Mouse (Mus musculus) ES-E14 (cell line): Measurements from ENCODE around the gene Acad10. TPM values are rescaled to one million over a fixed set of nuclear protein-coding genes. Genes with fewer than 3 reads are reported as not detected.

ENCODE experiments used
- DNase-seq: peaks from one replicate; pipeline ENCODE4 v3.0.0-alpha.2; 2013; ENCODE audit warnings: low read depth, low spot score
- H3K27ac ChIP-seq: 2 replicates; pipeline ENCODE4 v1.5.1; 2012; ENCODE audit warnings: low read depth, mild to moderate bottlenecking, low read length, moderate library complexity, mixed read lengths; ENCODE audit not compliant: poor library complexity, insufficient read depth, severe bottlenecking
- H3K36me3 ChIP-seq: 2 replicates; pipeline ENCODE4 v1.6.1; 2012; ENCODE audit warnings: mild to moderate bottlenecking, low read length, moderate library complexity, mixed read lengths; ENCODE audit not compliant: control insufficient read depth, poor library complexity, insufficient read depth, severe bottlenecking
- H3K4me1 ChIP-seq, 2 experiments: fragments of 150-350 bp in 1 of 2; sonication (generic) in 1 of 2; 2 replicates each; pipeline ENCODE4 v1.6.1; 2012; ENCODE audit warnings: low read length in 2 of 2, mild to moderate bottlenecking in 1 of 2, mixed read lengths in 1 of 2; ENCODE audit not compliant: control insufficient read depth in 2 of 2, insufficient read depth in 2 of 2, poor library complexity in 1 of 2
- H3K4me3 ChIP-seq, 2 experiments: fragments of 150-350 bp in 1 of 2; sonication (generic) in 1 of 2; 2 replicates each; pipeline ENCODE4 v1.5.1; 2012; ENCODE audit warnings: low read length in 2 of 2, low read depth in 1 of 2, mild to moderate bottlenecking in 1 of 2, mixed read lengths in 1 of 2; ENCODE audit not compliant: insufficient read depth in 1 of 2, poor library complexity in 1 of 2, severe bottlenecking in 1 of 2
- H3K9ac ChIP-seq: 2 replicates; pipeline ENCODE4 v1.6.1; 2012; ENCODE audit warnings: low read depth, mild to moderate bottlenecking, low read length, mixed read lengths; ENCODE audit not compliant: poor library complexity, insufficient read depth, severe bottlenecking
- H3K9me3 ChIP-seq: fragments of 150-350 bp; sonication (generic); 2 replicates; pipeline ENCODE4 v1.6.1; 2012; ENCODE audit warnings: low read depth, mild to moderate bottlenecking, low read length; ENCODE audit not compliant: control insufficient read depth, insufficient read depth
- CHD2 ChIP-seq: IDR thresholded peaks from 2 replicates; pipeline ENCODE4 v1.6.1; 2014; ENCODE audit warnings: mild to moderate bottlenecking, low read depth, low read length, inconsistent platforms
- HCFC1 ChIP-seq: IDR thresholded peaks from 2 replicates; pipeline ENCODE4 v1.6.1; 2012; ENCODE audit warnings: low read length, inconsistent platforms, borderline replicate concordance; ENCODE audit not compliant: insufficient read depth
- MAFK ChIP-seq: IDR thresholded peaks from 2 replicates; pipeline ENCODE4 v1.6.1; 2014; ENCODE audit warnings: mild to moderate bottlenecking, low read depth, low read length, inconsistent platforms; ENCODE audit not compliant: insufficient read depth
- ZC3H11A ChIP-seq: IDR thresholded peaks from 2 replicates; pipeline ENCODE4 v1.6.1; 2012; ENCODE audit warnings: low read depth, mild to moderate bottlenecking, inconsistent platforms, low read length, borderline replicate concordance
- ZNF384 ChIP-seq: IDR thresholded peaks from 2 replicates; pipeline ENCODE4 v1.6.1; 2012; ENCODE audit warnings: low read depth, low read length, inconsistent platforms
- in situ Hi-C, 2 experiments: fragments of 600-800 bp; cut with MboI; formaldehyde crosslinking; loops; one replicate each; pipeline ENCODE4 v1.15.1; 2025; ENCODE audit warnings: low sequenced_read_pairs in 2 of 2, inconsistent platforms in 1 of 2; ENCODE audit not compliant: unreplicated experiment in 2 of 2
- total RNA-seq: library from RNA; depleted of rRNA; stranded (reverse); fragments of 300-350 nt; gene quantifications from 2 replicates; pipeline ENCODE4 v1.2.3, GENCODE M21; 2012

The Acad10 gene
- total RNA-seq, 1 experiment = 14.0 TPM

DNA sequence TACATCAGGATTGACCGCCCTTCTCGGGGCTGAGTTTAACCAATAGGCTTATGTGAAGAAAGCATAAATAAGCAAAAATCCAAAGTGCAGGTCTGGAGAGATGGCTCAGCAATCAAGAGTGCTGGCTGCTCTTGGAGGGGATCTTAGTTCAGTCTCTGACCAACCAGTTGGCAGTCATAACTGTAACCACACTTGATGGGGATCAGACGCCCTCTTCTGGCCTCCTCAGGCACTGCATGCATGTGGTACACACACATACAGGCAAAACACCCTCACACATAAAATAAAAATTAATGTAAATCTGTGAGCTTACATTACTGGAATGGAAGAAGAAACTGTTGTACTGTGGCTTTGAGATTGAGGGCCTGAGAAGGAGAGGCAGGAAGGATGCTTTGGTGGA lies 10.1 kb upstream of the Acad10 start:
- Histone ChIP-seq H3K9ac (peak overlapping the region; percentile 33; the same call in 1 of the 2 replicates), H3K36me3 (peaks cover 4% of the 10 kb centered on the region; the same call in 1 of the 2 replicates), H3K9me3 (no peaks in the 10 kb centered on the region), H3K4me3 (no peak overlapping the region), H3K4me1 (peaks cover 0 to 3% of the 10 kb centered on the region in 2 experiments; a peak in 1 of 4 replicates), H3K27ac (no peak overlapping the region)
- no peak for TF ChIP-seq CHD2
- no peak for TF ChIP-seq ZC3H11A
- no peak for TF ChIP-seq ZNF384
- peak; percentile 51 for DNase-seq
- in situ Hi-C loops = no loop called here

DNA sequence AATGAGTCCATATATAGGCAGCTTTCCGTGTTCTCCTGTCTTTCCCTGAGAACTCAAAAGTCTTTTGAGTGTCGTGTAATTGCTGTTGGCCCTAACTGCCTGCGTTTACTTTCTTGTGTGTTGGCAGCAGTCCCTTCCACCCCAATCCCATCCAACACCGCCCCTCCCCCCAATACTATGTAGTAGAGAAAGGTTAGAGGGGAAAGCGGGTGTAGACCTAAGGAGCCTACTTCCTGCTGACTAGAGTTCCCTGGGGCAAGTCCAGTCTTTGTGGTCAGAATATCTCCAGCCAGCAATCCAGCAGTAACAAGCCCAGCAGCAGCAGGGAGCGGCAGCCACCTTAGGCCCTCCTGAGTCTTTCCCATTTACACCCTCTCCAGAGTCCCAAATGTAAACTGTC lies 8.1 kb upstream of the Acad10 start:
- peaks cover 0 to 3% of the 10 kb centered on the region in 2 experiments; a peak in 1 of 4 replicates for H3K4me1 ChIP-seq
- no peak overlapping the region for H3K27ac ChIP-seq
- TF ChIP-seq HCFC1 (no peak), ZNF384 (no peak), ZC3H11A (no peak), MAFK (no peak), CHD2 (no peak)
- no peak overlapping the region for H3K9ac ChIP-seq
- H3K9me3 ChIP-seq = no peaks in the 10 kb centered on the region
- no peak overlapping the region for H3K4me3 ChIP-seq
- H3K36me3 ChIP-seq = peaks cover 10% of the 10 kb centered on the region; the same call in 1 of the 2 replicates
- no peak for DNase-seq
- in situ Hi-C loops = no loop called here

DNA sequence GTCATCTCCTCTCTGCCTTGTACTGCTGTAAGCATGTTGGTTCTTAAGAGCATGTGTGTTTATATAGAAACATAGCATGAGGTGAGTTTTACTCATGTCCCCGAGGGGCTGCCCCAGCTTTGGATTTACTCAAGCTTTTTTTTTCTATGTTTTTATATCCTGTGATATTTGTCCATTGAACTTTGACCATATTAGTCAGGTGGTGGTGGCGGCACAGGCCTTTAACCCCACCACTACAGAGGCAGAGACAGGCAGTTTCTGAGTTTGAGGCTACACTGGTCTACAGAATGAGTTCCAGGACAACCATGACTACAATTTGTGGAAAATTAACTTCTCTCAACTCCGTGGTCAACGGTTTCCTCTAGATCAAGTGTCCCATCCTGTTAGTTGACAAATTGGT lies 6.8 kb upstream of the Acad10 start:
- Histone ChIP-seq H3K9ac (no peak overlapping the region), H3K9me3 (no peaks in the 10 kb centered on the region), H3K36me3 (peaks cover 10% of the 10 kb centered on the region), H3K4me3 (no peak overlapping the region), H3K27ac (no peak overlapping the region), H3K4me1 (peaks cover 0 to 3% of the 10 kb centered on the region in 2 experiments; a peak in 1 of 4 replicates)
- no peak for DNase-seq
- in situ Hi-C loops = no loop called here
- TF ChIP-seq MAFK = no peak
- TF ChIP-seq HCFC1 = no peak
- TF ChIP-seq CHD2 = no peak
- no peak for TF ChIP-seq ZC3H11A
- no peak for TF ChIP-seq ZNF384

DNA sequence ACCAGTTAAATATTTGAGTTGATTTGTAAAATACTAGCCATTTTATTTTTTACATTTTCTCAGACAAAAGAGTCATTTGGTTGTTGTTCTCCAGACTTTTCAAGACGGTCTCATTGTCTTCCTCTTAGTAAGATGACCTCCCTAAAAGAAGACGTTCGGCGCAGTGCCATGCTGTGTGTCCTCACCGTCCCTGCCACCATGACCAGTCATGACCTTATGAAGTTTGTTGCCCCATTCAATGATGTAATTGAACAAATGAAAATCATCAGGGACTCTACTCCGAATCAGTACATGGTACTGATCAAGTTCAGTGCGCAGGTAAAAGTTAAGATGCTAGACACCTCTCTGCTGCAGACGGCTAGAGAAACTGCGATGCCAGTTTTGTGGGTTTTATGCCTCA lies 4.7 kb upstream of the Acad10 start:
- no peak overlapping the region for H3K27ac ChIP-seq
- in situ Hi-C loops = no loop called here
- H3K4me1 ChIP-seq = no peaks in the 10 kb centered on the region
- no peak overlapping the region for H3K4me3 ChIP-seq
- peaks cover 10% of the 10 kb centered on the region for H3K36me3 ChIP-seq
- no peak overlapping the region for H3K9ac ChIP-seq
- no peak for DNase-seq
- TF ChIP-seq ZNF384 = no peak
- TF ChIP-seq MAFK = no peak
- no peak for TF ChIP-seq HCFC1
- TF ChIP-seq ZC3H11A = no peak
- TF ChIP-seq CHD2 = no peak
- no peaks in the 10 kb centered on the region for H3K9me3 ChIP-seq

DNA sequence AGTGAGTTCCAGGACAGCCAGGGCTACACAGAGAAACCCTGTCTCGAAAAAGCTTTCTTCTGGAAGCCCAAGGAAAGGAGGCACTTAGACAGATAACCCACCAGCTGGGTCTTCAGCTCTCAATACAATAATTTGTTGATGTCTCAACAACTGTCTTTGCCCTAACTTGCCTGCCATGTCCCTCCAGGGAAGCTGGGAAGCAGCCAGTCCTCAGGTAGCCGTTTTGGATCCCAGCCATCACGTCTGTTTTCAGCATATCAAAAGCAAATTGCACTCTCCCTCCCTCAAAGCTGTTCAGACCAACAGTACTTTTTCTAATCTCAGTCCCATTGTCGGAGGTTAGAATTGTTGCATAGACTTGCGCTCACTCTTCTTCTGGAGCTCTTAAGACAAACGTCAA lies 3.8 kb upstream of the Acad10 start:
- H3K4me3 ChIP-seq = no peak overlapping the region
- H3K9me3 ChIP-seq = no peaks in the 10 kb centered on the region
- H3K9ac ChIP-seq = no peak overlapping the region
- H3K4me1 ChIP-seq = no peaks in the 10 kb centered on the region
- TF ChIP-seq MAFK = no peak
- no peak for TF ChIP-seq ZC3H11A
- no peak for TF ChIP-seq ZNF384
- no peak for TF ChIP-seq HCFC1
- no peak for TF ChIP-seq CHD2
- in situ Hi-C loops = no loop called here
- DNase-seq = no peak
- no peak overlapping the region for H3K27ac ChIP-seq
- H3K36me3 ChIP-seq = peaks cover 10% of the 10 kb centered on the region
